Mouse (Mus musculus): Measurements from ENCODE around the gene Adipoq.

Adipoq gene

DNA sequence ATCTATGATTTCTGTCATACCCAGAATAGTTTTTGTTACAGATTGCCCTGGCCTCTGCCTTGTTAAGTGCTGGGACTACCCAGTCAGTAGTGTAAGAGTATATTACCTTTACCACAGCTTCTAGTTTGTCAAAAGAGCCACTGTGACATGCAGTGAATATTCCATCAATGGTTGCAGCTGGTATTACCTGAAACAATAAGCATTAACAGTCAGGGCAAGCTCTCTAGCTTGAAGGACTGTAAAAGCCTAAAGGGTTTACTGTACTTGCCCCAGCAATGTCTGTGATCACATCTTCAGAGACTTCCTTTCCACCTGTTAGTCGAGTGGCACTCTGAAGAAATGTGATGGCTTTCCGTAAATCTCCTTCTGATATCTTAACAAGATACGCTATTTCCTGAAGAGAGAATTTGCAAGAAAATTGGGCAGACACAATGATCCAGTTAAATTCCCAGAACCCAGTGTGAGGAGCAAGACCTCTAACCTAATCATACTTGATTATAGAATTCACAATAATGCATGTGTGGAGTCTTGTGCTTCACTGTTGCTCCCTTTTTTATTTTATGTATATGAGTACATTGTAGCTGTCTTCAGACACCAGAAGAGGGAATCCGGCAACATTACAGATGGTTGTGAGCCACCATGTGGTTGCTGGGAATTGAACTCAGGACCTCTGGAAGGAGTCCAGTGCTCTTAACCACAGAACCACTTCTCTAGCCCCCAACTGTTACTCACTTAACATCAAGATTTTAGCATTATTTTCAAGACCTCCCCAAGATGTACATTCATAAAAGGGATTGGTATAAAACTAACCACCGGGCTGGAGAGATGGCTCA is 31.8 kb upstream of the Adipoq start:
- in situ Hi-C loops (cut with MboI; ENCODE audit: low sequenced_read_pairs) = no loop called here

DNA sequence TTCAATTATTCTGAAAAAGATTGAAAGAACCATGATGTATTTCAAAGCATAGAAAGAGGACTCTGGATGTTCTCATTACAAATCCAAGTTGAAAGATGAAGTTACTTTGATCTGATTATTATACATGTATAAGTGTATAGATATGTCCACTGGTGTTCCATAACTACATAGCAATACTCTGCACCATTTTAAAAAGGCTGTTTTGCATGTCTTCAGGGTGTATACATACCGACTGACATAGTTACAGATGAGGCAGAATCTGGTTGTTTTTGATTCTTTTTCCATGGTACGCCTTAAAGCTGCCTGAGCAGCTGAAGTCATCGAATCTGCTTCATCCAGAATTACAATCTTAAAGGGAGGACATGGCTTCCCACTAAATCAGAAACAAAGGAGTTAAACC is 30.9 kb upstream of the Adipoq start:
- in situ Hi-C loops (cut with MboI; ENCODE audit: low sequenced_read_pairs) = no loop called here

DNA sequence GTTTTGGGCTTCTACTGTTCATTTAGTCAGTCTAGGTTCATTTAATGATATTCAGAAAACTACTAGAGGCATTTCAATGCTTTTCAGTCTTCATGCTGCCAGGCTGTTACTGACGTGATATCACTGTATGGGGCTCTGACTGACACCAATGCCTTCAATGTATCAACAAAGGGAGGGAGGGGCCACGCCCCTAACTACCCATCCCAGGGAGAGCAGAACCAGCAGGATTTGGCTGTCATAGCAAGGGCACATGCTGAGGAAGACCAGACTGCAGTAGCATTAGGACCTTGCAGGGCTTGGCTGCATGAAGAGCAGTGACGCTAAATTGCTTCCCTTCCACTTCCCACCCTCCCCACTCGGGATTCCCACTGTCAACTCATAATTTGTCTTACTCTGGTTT is 29.2 kb upstream of the Adipoq start:
- in situ Hi-C loops (cut with MboI; ENCODE audit: low sequenced_read_pairs) = no loop called here

DNA sequence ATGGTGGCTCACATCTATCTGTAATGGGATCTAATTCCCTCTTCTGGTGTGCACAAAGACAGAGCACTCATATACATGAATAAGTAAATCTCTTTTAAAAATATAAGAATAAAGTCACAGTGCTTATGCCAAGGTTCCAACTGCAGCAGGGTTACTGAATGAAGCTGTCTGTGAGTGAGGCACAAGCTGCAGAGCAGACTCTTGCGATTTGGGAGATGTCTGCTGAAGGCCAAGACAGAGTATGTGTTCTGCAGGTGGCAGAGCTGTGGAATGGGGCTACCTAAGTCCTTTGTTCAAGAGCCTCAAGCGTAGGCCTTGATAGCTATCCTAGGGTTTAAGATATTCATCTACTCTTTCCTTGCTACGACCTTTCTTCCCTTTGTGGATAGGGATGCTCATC is 23.9 kb upstream of the Adipoq start:
- in situ Hi-C loops (cut with MboI; ENCODE audit: low sequenced_read_pairs) = no loop called here

DNA sequence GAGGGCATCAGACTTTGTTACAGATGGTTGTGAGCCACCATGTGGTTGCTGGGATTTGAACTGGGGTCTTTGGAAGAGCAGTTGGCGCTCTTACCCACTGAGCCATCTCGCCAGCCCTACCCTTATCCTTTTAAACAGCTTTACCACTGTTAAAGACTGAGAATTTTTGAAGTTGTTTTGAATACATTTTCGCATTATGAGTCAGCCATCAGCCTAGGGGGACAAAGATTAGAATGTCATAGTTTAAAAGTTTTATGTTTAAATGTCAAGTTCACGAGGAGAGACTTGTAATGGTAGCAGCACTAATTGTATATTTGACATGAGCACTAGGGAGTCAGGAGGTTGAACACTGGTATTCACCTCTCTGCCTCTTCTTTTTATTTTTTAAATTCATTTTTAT is 23.2 kb upstream of the Adipoq start:
- in situ Hi-C loops (cut with MboI; ENCODE audit: low sequenced_read_pairs) = no loop called here

DNA sequence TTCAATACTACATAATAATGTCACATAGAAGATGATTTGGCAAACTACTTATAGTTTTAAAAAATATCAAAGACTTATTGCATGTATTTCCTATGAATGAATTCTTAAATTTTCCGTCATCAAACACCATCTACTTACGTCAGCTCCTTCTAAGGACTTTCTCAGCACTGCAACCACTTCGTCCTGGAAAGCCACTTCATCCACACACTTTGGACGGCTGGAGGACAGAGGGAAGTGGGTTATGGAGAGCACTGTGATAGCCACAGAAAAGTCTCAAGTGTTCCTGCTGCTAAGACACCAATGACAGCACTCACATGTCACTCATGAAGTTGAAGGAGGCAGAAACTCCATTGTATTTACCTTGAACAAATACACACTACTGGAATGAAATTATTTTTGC is 21.9 kb upstream of the Adipoq start:
- in situ Hi-C loops (cut with MboI; ENCODE audit: low sequenced_read_pairs) = no loop called here

DNA sequence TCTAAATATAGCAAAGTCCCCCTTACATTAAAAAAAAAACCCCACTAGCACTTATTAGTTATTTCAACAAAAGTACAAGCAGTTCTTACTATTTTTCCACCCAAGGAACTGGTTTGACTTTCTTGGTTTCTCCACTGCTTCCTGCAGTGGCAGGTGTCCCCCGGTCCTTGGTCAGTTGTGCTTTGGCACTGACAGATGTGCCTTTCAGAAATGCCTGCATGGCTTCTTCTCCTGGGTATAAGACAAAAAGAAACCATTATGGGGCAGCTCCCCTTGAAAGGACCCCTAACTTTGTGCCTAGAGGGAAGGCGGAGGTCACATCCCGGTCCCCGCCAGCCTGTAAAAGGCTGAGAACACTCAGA is 19.0 kb upstream of the Adipoq start:
- in situ Hi-C loops (cut with MboI; ENCODE audit: low sequenced_read_pairs) = loop anchor here (25.0 kb wide), 1 partner anchor 285 kb away; no protein-coding TSS in a partner anchor

DNA sequence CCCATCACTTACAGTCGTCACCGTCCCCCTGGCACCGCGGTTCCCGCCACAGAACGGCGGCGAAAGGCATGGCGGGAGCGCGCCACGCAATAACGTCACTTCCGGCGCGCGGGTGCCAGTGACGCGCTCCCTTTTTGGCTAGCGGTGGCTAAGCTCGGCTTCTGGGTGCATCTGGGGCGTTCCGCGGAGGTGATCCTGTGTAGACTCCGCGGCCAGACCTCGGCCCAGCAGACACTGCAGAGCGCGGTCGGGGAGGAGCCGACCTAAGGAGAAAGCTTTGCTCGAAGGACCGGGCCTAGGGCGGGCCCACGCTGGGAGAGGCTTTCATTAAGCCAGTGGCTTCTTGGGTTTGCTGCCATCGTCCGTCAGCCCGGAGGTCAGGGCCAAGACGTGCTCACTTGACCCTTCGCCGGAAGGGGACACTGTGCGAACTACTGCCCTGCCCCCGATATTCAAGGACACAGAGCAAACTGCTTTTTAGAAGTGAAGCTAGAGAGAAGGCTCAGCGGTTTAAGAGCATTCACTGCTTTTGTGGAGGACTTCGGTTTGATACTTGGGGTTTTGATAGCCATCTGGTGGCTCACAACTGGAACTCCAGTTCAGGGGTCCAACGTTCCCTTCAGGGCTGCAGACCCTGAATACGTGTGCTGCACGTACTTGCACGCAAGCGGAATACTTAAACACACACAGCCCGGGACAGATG is 18.5 kb upstream of the Adipoq start, which contains the start of gene Rfc4:
Gene Rfc4 (minus strand): TSS at position 65 of the 703 bp plus-strand sequence.
- in situ Hi-C loops (cut with MboI; ENCODE audit: low sequenced_read_pairs) = loop anchor here (25.0 kb wide), 1 partner anchor 284 kb away; no protein-coding TSS in a partner anchor

DNA sequence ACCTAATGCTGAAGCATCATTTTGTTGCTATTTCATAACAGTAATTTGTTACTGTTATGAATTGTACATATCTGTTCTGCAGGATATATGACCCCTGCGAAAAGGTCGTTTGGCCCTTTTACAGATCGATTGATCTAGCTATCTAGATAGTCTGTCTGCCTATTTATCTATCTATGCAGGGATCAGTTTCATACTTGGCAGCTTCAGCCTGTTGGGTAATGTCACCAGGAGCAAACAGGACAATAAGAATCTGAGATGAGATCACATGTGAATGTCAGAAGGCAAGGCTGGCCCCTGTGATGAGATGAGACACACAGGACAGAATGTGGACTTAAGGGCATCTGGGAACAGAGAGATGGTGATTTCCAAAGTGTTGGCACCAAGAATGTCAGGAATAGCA is 16.0 kb upstream of the Adipoq start:
- in situ Hi-C loops (cut with MboI; ENCODE audit: low sequenced_read_pairs) = loop anchor here (25.0 kb wide), 1 partner anchor 282 kb away; no protein-coding TSS in a partner anchor

DNA sequence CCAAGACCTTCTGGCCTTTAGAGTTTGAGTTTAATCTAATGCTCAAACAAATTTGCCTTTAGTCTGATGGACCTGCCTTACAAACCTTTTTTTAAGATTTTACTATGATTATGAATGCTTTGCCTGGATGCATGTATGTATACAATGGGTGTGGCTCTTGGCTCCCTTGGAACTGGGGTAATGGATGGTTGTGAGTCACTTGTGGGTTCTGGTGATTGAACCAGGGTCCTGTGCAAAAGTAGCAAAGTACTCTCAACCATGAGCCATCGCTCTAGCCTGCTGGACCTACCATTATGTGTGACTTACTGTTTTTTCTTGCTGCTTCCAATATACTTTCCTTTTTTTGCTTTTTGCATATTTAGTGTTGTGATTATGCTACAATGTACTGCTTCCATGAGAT is 14.0 kb upstream of the Adipoq start:
- in situ Hi-C loops (cut with MboI; ENCODE audit: low sequenced_read_pairs) = loop anchor here (25.0 kb wide), 1 partner anchor 280 kb away; no protein-coding TSS in a partner anchor

DNA sequence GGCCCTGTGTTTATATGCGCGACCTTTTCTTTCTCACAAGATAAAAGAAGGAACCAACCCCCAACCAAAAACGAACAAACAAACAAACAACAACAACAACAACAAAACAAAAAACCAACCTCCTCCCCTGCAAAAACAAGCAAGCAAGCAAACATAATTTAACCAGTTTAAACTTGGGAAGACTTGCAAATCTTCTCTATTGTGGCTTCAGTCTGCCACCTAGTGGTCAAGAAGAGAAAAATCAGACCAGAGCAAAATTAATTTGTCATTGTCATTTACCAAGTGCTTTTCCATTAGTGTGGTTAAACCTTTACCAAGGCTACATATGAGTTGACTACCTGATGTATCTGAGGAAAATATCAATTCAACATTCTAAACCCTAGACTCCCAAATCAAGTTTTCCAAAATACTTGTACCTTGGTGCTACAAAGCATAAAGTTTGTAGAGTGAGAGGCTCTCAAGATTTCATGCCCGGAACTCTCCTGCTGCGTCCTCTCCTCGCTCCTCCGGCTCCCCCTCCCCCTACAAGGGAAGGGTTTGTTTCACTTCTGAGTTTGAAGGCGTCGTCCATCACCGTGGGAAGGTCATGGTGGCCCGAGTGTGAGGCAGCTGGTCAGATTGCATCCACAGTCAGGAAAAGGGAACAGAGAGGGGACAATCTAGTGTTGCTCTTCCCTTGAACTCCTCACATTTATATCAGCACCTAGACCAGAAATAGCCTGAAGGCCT is 10.8 kb upstream of the Adipoq start:
- in situ Hi-C loops (cut with MboI; ENCODE audit: low sequenced_read_pairs) = loop anchor here (25.0 kb wide), 1 partner anchor 277 kb away; no protein-coding TSS in a partner anchor

DNA sequence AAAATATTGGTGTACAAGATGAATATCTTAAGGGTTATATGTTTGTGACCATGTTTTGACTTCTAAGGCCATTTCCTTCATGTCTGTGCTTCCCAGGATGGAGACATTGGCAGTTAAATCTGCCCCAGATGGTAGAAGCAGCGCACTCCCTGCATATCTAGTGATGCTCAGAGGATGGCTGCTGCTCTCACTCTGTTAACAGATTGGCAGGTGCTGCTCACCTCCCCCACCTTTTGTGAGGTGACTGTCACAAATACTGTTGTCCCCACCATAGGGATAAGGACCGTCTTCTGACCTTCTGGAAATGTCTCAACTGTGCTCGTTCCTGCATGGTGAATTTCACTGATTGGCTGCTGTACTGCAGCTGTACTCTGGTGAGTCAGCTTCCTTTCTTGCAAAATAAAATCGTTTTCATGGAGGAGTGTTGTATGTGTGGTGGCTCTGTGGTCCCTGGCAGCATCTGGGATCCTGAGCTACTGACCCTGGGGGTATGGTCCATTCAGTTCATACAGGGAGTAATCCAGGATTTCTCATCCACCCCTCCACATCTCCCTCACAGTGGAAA is 9.8 kb upstream of the Adipoq start:
- in situ Hi-C loops (cut with MboI; ENCODE audit: low sequenced_read_pairs) = loop anchor here (25.0 kb wide), 1 partner anchor 276 kb away; no protein-coding TSS in a partner anchor

DNA sequence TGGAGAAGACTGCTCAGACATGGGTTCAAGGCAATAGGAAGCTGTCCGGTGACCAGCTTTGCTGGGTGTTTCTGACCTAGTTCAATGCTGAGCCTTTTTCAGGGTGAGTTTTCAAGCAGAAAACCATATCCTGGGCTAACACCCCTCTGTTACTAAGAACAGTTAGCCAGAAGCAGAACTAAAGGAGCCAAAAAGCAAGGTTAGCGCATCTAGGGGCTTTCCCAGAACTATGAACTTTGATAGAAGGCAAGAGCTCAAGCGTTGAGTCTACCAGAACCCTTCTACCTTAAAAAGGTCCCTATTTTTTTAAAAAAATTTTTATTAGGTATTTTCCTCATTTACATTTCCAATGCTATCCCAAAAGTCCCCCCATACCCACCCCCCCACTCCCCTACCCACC is 5.4 kb upstream of the Adipoq start:
- in situ Hi-C loops (cut with MboI; ENCODE audit: low sequenced_read_pairs) = loop anchor here (25.0 kb wide), 1 partner anchor 271 kb away; no protein-coding TSS in a partner anchor

DNA sequence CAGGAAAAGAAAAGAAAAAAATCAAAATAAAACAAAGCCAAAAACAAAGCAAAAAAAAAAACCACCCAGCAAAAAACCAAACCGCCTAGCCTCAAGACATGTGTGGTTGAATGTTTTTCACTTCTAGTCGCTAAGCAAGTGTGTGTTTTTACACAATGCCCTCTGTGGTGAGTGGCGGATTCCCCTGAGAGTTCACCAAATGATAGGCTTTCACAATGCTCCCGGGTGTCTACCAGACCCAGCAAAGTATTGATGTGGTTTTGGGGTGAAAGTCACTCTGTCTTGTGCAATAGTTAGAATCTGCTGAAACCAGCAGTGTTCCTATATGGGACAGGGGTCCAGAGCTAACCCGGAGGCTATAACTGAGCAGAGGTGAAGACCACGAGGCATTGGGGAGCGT is 2.0 kb upstream of the Adipoq start:
- in situ Hi-C loops (cut with MboI; ENCODE audit: low sequenced_read_pairs) = loop anchor here (25.0 kb wide), 1 partner anchor 268 kb away; no protein-coding TSS in a partner anchor

DNA sequence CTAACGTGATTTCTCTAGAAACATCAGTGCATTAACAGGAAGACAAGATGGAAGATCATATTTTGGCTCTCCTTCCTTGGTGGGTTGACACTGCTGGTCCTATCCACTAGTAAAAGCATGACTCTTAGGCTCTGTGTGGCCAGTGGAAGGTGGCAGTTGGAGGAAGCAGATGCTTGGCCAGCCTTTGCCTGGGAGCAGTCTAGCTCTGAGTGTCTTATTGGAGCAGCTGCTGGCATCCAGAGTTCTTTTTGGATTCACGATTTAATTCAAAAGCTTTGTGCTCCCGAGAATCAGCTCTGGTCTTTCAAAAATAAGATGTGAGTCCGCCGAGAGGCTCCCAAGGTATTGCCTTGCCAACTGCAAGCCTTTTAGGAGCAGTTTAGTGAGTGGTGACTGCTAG is 1.1 kb upstream of the Adipoq start:
- in situ Hi-C loops (cut with MboI; ENCODE audit: low sequenced_read_pairs) = loop anchor here (25.0 kb wide), 1 partner anchor 267 kb away; no protein-coding TSS in a partner anchor

DNA sequence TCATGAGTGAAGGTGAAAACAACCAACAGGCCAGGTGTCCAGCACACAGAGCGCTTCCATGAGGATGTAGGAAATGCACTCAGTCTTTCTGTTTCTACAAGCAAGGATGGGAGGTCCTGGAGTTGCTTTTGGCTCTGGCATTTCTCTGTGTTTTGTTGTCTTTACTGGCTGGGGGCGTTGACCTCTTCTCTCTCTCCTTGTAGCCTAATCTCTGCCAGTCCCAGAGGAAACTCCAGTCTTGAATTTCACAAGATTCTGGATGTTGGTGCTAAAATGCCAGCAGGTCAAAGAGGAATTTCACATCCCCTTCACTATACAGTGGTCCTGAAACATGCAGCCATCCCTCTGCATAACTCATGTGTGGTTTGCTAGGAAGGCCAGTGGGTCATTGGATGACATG is 2.6 kb downstream of the Adipoq start:
- in situ Hi-C loops (cut with MboI; ENCODE audit: low sequenced_read_pairs) = loop anchor here (25.0 kb wide), 1 partner anchor 263 kb away; no protein-coding TSS in a partner anchor

DNA sequence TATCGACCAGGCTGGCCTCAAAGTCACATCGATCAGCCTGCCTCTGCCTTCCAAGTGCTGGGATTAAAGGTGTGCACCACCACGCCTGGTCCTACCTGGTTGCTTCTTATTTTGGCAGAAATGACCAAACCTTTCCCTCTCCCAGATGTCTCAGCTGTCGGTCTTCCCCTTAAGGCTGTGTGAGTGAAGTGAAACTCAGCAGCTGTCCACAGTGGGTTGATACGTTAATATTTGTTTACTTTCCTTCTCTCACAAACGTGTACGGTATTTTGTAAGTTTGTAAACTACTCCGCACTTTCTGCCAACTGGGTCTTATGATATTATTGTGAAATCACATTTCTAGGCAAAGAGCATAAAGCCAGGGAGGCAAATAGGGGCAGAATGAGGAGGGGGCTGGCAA is 3.1 kb downstream of the Adipoq start:
- in situ Hi-C loops (cut with MboI; ENCODE audit: low sequenced_read_pairs) = loop anchor here (25.0 kb wide), 1 partner anchor 263 kb away; no protein-coding TSS in a partner anchor

DNA sequence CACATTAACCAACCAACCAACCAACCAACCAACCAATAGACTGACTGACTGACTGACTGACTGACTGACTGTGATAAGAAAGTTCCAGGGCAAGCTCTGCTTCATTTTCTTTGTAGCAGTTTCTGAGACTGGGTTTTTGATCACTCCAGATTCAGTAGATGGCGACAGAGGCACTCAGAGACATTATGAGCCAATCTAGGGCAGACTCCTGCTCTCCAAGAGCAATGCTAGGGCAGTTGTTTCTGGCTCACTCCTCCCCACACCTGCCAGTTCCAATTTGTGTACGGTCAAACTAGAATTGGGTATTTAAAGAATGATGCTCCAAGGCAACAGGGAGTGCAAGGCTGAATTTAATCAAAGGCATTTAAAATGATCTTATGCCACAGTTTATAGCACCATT is 5.1 kb downstream of the Adipoq start:
- in situ Hi-C loops (cut with MboI; ENCODE audit: low sequenced_read_pairs) = no loop called here

DNA sequence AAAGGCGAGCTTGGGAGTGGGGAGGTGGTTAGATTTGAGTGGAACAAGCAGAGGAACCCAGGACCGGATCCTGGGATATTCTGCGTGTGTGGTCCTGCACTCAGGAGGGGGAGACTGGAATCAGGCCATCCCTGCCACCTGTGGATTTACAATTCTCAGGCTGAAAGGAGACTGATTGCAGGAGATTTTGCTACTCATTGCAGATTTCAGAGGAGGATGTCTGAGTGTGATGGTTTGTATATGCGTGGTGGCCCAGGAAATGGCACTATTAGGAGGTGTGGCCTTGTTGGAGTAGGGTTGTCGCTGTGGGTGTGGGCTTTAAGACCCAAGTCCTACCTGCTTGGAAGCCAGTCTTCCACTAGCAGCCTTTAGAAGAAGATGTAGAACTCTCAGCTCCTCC is 7.9 kb downstream of the Adipoq start:
- in situ Hi-C loops (cut with MboI; ENCODE audit: low sequenced_read_pairs) = no loop called here

DNA sequence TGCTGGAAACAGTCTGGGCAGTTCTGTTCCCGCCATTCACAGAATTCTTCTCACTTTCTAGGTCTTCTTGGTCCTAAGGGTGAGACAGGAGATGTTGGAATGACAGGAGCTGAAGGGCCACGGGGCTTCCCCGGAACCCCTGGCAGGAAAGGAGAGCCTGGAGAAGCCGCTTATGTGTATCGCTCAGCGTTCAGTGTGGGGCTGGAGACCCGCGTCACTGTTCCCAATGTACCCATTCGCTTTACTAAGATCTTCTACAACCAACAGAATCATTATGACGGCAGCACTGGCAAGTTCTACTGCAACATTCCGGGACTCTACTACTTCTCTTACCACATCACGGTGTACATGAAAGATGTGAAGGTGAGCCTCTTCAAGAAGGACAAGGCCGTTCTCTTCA is 10.7 kb downstream of the Adipoq start:
- in situ Hi-C loops (cut with MboI; ENCODE audit: low sequenced_read_pairs) = no loop called here

DNA sequence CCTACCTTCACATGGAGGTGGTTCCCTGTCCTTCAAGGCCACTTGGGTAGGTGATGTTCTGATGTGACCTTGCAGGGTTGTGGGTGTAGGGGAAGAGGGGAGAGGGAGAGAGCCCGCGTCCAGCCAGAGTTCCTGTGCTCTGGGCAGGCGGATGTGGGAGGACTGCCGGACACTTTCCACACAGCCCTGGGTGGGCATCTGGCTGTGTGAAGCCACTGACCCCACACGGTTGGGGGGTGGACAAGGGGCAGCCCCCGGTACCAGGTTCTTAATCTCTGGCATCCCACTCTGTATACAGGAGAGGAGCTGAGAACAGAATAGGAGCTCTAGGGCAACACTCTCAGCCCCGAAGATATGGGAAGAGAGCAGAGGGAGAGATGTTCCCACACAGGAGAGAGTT is 12.0 kb downstream of the Adipoq start:
- in situ Hi-C loops (cut with MboI; ENCODE audit: low sequenced_read_pairs) = no loop called here

Measured in CH12F3 (cell line).